Mouse (Mus musculus): ENCODE results near the gene Cradd. TPM values are rescaled to one million over a fixed set of nuclear protein-coding genes. Genes with fewer than 3 reads are reported as not detected.

The Cradd gene
- polyA plus RNA-seq, 1 experiment from 2014 or later: 15.4 TPM

- Histone ChIP-seq H3K4me2 (replicated peaks; ENCODE audit: low read depth, low read length) (no peak overlapping the region), H3K9ac (replicated peaks; ENCODE audit: low read depth) (no peak overlapping the region), H3K27ac (ENCODE audit: low read length) (no peak overlapping the region), H3K9me3 (ENCODE audit: low read length) (no peaks in the 10 kb centered on the region), H3K4me3 (ENCODE audit: low read depth, low read length) (no peak overlapping the region), H3K27me3 (replicated peaks; ENCODE audit: insufficient read depth, low read length) (no peaks in the 10 kb centered on the region), H3K36me3 (ENCODE audit: insufficient read depth, low read length) (no peaks in the 10 kb centered on the region), H3K4me1 (ENCODE audit: insufficient read depth, low read depth, low read length) (no peaks in the 10 kb centered on the region)
- ATAC-seq: no peak
- no peak for DNase-seq (ENCODE audit: low spot score)
- 28% methylated on average over 6 of the region's 6 CpGs for WGBS
- TF ChIP-seq EP300 (IDR thresholded peaks at IDR 0.05) (no peak), CTCF (IDR thresholded peaks at IDR 0.05) (no peak)
These were observed 31.8 kb upstream of the Cradd start for GRCm38 (mm10) chr10:95355678-95356268.

GRCm38 (mm10) chr10:95354673-95355072 is 30.7 kb upstream of the Cradd start:
- DNase-seq (ENCODE audit: low spot score): no peak
- no peak for ATAC-seq
- TF ChIP-seq EP300 (IDR thresholded peaks at IDR 0.05): no peak
- no peak for TF ChIP-seq CTCF (IDR thresholded peaks at IDR 0.05)
- H3K4me1 ChIP-seq (ENCODE audit: insufficient read depth, low read depth, low read length): no peaks in the 10 kb centered on the region
- no peaks in the 10 kb centered on the region for H3K9me3 ChIP-seq (ENCODE audit: low read length)
- no peaks in the 10 kb centered on the region for H3K27me3 ChIP-seq (replicated peaks; ENCODE audit: insufficient read depth, low read length)
- no peak overlapping the region for H3K4me2 ChIP-seq (replicated peaks; ENCODE audit: low read depth, low read length)
- no peak overlapping the region for H3K27ac ChIP-seq (ENCODE audit: low read length)
- H3K36me3 ChIP-seq (ENCODE audit: insufficient read depth, low read length): no peaks in the 10 kb centered on the region
- H3K9ac ChIP-seq (replicated peaks; ENCODE audit: low read depth): no peak overlapping the region
- H3K4me3 ChIP-seq (ENCODE audit: low read depth, low read length): no peak overlapping the region

- Histone ChIP-seq H3K4me3 (ENCODE audit: low read depth, low read length) (no peak overlapping the region), H3K9ac (replicated peaks; ENCODE audit: low read depth) (no peak overlapping the region), H3K36me3 (ENCODE audit: insufficient read depth, low read length) (no peaks in the 10 kb centered on the region), H3K27ac (ENCODE audit: low read length) (no peak overlapping the region), H3K4me2 (replicated peaks; ENCODE audit: low read depth, low read length) (no peak overlapping the region), H3K9me3 (ENCODE audit: low read length) (no peaks in the 10 kb centered on the region), H3K27me3 (replicated peaks; ENCODE audit: insufficient read depth, low read length) (no peaks in the 10 kb centered on the region), H3K4me1 (ENCODE audit: insufficient read depth, low read depth, low read length) (no peaks in the 10 kb centered on the region)
- ATAC-seq (no peak), DNase-seq (ENCODE audit: low spot score) (no peak)
- 87% methylated on average over 6 of the region's 6 CpGs for WGBS
- no peak for TF ChIP-seq CTCF (IDR thresholded peaks at IDR 0.05)
- no peak for TF ChIP-seq EP300 (IDR thresholded peaks at IDR 0.05)
These were observed 30.1 kb upstream of the Cradd start for GRCm38 (mm10) chr10:95354047-95354446.

- Histone ChIP-seq H3K4me3 (ENCODE audit: low read depth, low read length) (no peak overlapping the region), H3K9me3 (ENCODE audit: low read length) (no peaks in the 10 kb centered on the region), H3K4me1 (ENCODE audit: insufficient read depth, low read depth, low read length) (no peaks in the 10 kb centered on the region), H3K36me3 (ENCODE audit: insufficient read depth, low read length) (no peaks in the 10 kb centered on the region), H3K27me3 (replicated peaks; ENCODE audit: insufficient read depth, low read length) (no peaks in the 10 kb centered on the region), H3K4me2 (replicated peaks; ENCODE audit: low read depth, low read length) (no peak overlapping the region), H3K9ac (replicated peaks; ENCODE audit: low read depth) (no peak overlapping the region), H3K27ac (ENCODE audit: low read length) (no peak overlapping the region)
- 60% methylated on average over 3 of the region's 3 CpGs for WGBS
- no peak for TF ChIP-seq CTCF (IDR thresholded peaks at IDR 0.05)
- no peak for TF ChIP-seq EP300 (IDR thresholded peaks at IDR 0.05)
- DNase-seq (ENCODE audit: low spot score) (no peak), ATAC-seq (no peak)
These were observed 24.5 kb upstream of the Cradd start for GRCm38 (mm10) chr10:95348457-95348856.

- H3K4me2 ChIP-seq (replicated peaks; ENCODE audit: low read depth, low read length): no peak overlapping the region
- H3K4me1 ChIP-seq (ENCODE audit: insufficient read depth, low read depth, low read length): no peaks in the 10 kb centered on the region
- H3K36me3 ChIP-seq (ENCODE audit: insufficient read depth, low read length): no peaks in the 10 kb centered on the region
- H3K4me3 ChIP-seq (ENCODE audit: low read depth, low read length): no peak overlapping the region
- no peak for TF ChIP-seq CTCF (IDR thresholded peaks at IDR 0.05)
- TF ChIP-seq EP300 (IDR thresholded peaks at IDR 0.05): no peak
- no peak overlapping the region for H3K27ac ChIP-seq (ENCODE audit: low read length)
- no peaks in the 10 kb centered on the region for H3K9me3 ChIP-seq (ENCODE audit: low read length)
- 59% methylated on average over 3 of the region's 3 CpGs for WGBS
- no peak for DNase-seq (ENCODE audit: low spot score)
- H3K27me3 ChIP-seq (replicated peaks; ENCODE audit: insufficient read depth, low read length): no peaks in the 10 kb centered on the region
- no peak for ATAC-seq
- H3K9ac ChIP-seq (replicated peaks; ENCODE audit: low read depth): no peak overlapping the region
These were observed 23.8 kb upstream of the Cradd start for GRCm38 (mm10) chr10:95347776-95348175.

- WGBS: 81% methylated on average over 10 of the region's 10 CpGs
- Histone ChIP-seq H3K9ac (replicated peaks; ENCODE audit: low read depth) (no peak overlapping the region), H3K4me1 (ENCODE audit: insufficient read depth, low read depth, low read length) (no peaks in the 10 kb centered on the region), H3K4me2 (replicated peaks; ENCODE audit: low read depth, low read length) (no peak overlapping the region), H3K27me3 (replicated peaks; ENCODE audit: insufficient read depth, low read length) (no peaks in the 10 kb centered on the region), H3K9me3 (ENCODE audit: low read length) (no peaks in the 10 kb centered on the region), H3K4me3 (ENCODE audit: low read depth, low read length) (no peak overlapping the region), H3K36me3 (ENCODE audit: insufficient read depth, low read length) (no peaks in the 10 kb centered on the region), H3K27ac (ENCODE audit: low read length) (no peak overlapping the region)
- DNase-seq (ENCODE audit: low spot score) (no peak), ATAC-seq (no peak)
- TF ChIP-seq CTCF (IDR thresholded peaks at IDR 0.05) (no peak), EP300 (IDR thresholded peaks at IDR 0.05) (no peak)
These were observed 19.1 kb upstream of the Cradd start for GRCm38 (mm10) chr10:95342833-95343590.
